Mouse (Mus musculus) limb, embryonic 10.5 days (tissue): ENCODE results near the gene Pdlim5. TPM values are rescaled to one million over a fixed set of nuclear protein-coding genes. Genes with fewer than 3 reads are reported as not detected.
"Not testable (repeated sequence)": the region's sequence is repeated elsewhere in the genome, so short reads cannot be mapped to it uniquely, and the experiment has no call there.

Experiments used
- DNase-seq: peaks from one replicate; pipeline ENCODE4 v3.0.0-alpha.2; 2017; ENCODE audit warnings: low spot score
- H3K27ac ChIP-seq: fragments of 300-500 bp; sonication (generic); 2 replicates; pipeline ENCODE4 v1.5.1; 2016; ENCODE audit warnings: mild to moderate bottlenecking
- H3K27me3 ChIP-seq: fragments of 300-500 bp; sonication (generic); 2 replicates; pipeline ENCODE4 v1.6.1; 2016; ENCODE audit warnings: low read depth, mild to moderate bottlenecking; ENCODE audit not compliant: poor library complexity, severe bottlenecking
- H3K36me3 ChIP-seq: fragments of 300-500 bp; sonication (generic); 2 replicates; pipeline ENCODE4 v1.6.1; 2016; ENCODE audit warnings: mild to moderate bottlenecking, moderate library complexity
- H3K4me1 ChIP-seq: fragments of 300-500 bp; sonication (generic); 2 replicates; pipeline ENCODE4 v1.6.1; 2016
- H3K4me3 ChIP-seq: fragments of 300-500 bp; sonication (generic); 2 replicates; pipeline ENCODE4 v1.5.1; 2016; ENCODE audit warnings: mild to moderate bottlenecking, moderate library complexity
- H3K9me3 ChIP-seq: fragments of 300-500 bp; sonication (generic); replicated peaks from 2 replicates; pipeline ENCODE4 v1.6.1; 2016; ENCODE audit warnings: mild to moderate bottlenecking
- WGBS: fragments of 180-500 bp; shearing (Covaris S2); methylation state at CpG from one replicate; pipeline ENCODE4 v1.1.7; 2016; 5-methylcytosine and 5-hydroxymethylcytosine counted together
- polyA plus RNA-seq: library from polyadenylated mRNA; unstranded; fragments of >200 nt; fragmentation: Nextera tagmentation; extraction: Ambion mirVana; gene quantifications from 2 replicates; pipeline ENCODE4 v1.2.1, GENCODE M21; 2016

The Pdlim5 gene
- polyA plus RNA-seq, 1 experiment from 2014 or later = 14.1 TPM

GRCm38 (mm10) chr3:142222471-142223103 is 172.9 kb downstream of the Pdlim5 start:
- DNase-seq = peak; percentile 26
- H3K4me3 ChIP-seq = no peak overlapping the region
- H3K27ac ChIP-seq = no peak overlapping the region
- H3K36me3 ChIP-seq = no peaks in the 10 kb centered on the region
- 85% methylated on average over 7 of the region's 7 CpGs for WGBS
- H3K9me3 ChIP-seq = no peaks in the 10 kb centered on the region
- H3K27me3 ChIP-seq = peaks cover 71% of the 10 kb centered on the region
- peaks cover 31% of the 10 kb centered on the region for H3K4me1 ChIP-seq

- peaks cover 18% of the 10 kb centered on the region for H3K4me1 ChIP-seq
- H3K9me3 ChIP-seq = no peaks in the 10 kb centered on the region
- H3K4me3 ChIP-seq = no peak overlapping the region
- H3K27me3 ChIP-seq = peaks cover 74% of the 10 kb centered on the region
- DNase-seq = no peak
- no peak overlapping the region for H3K27ac ChIP-seq
- 80% methylated on average over 9 of the region's 9 CpGs for WGBS
- H3K36me3 ChIP-seq = no peaks in the 10 kb centered on the region
Measured at GRCm38 (mm10) chr3:142219910-142220309, 175.6 kb downstream of the Pdlim5 start.

GRCm38 (mm10) chr3:142212821-142213220 is 182.7 kb downstream of the Pdlim5 start:
- 16% methylated on average over 2 of the region's 2 CpGs for WGBS
- no peak overlapping the region for H3K4me3 ChIP-seq
- H3K27me3 ChIP-seq = peaks cover 48% of the 10 kb centered on the region
- DNase-seq = no peak
- peaks cover 25% of the 10 kb centered on the region for H3K4me1 ChIP-seq
- no peaks in the 10 kb centered on the region for H3K36me3 ChIP-seq
- H3K9me3 ChIP-seq = no peaks in the 10 kb centered on the region
- no peak overlapping the region for H3K27ac ChIP-seq

- Histone ChIP-seq H3K4me3 (no peak overlapping the region), H3K27ac (no peak overlapping the region), H3K27me3 (peaks cover 49% of the 10 kb centered on the region), H3K36me3 (no peaks in the 10 kb centered on the region), H3K9me3 (no peaks in the 10 kb centered on the region), H3K4me1 (peaks cover 25% of the 10 kb centered on the region)
- WGBS = 40% methylated on average over 3 of the region's 3 CpGs
- no peak for DNase-seq
Measured at GRCm38 (mm10) chr3:142212186-142212585, 183.3 kb downstream of the Pdlim5 start.

- H3K4me1 ChIP-seq = peaks cover 38% of the 10 kb centered on the region
- H3K4me3 ChIP-seq = no peak overlapping the region
- no peak for DNase-seq
- no peaks in the 10 kb centered on the region for H3K9me3 ChIP-seq
- 70% methylated on average over 6 of the region's 6 CpGs for WGBS
- peaks cover 37% of the 10 kb centered on the region for H3K27me3 ChIP-seq
- H3K36me3 ChIP-seq = no peaks in the 10 kb centered on the region
- H3K27ac ChIP-seq = no peak overlapping the region
Measured at GRCm38 (mm10) chr3:142209981-142210380, 185.5 kb downstream of the Pdlim5 start.

- peaks cover 38% of the 10 kb centered on the region for H3K4me1 ChIP-seq
- WGBS = 92% methylated on average over 11 of the region's 11 CpGs
- H3K27ac ChIP-seq = no peak overlapping the region
- H3K36me3 ChIP-seq = no peaks in the 10 kb centered on the region
- no peak overlapping the region for H3K4me3 ChIP-seq
- peaks cover 41% of the 10 kb centered on the region for H3K27me3 ChIP-seq
- DNase-seq = no peak
- H3K9me3 ChIP-seq = no peaks in the 10 kb centered on the region
Measured at GRCm38 (mm10) chr3:142209057-142209456, 186.4 kb downstream of the Pdlim5 start.

GRCm38 (mm10) chr3:142207488-142207887 is 188.0 kb downstream of the Pdlim5 start:
- Histone ChIP-seq H3K36me3 (no peaks in the 10 kb centered on the region), H3K27me3 (peaks cover 41% of the 10 kb centered on the region), H3K27ac (no peak overlapping the region), H3K4me1 (peaks cover 32% of the 10 kb centered on the region), H3K9me3 (no peaks in the 10 kb centered on the region), H3K4me3 (no peak overlapping the region)
- WGBS = 92% methylated on average over 6 of the region's 6 CpGs
- DNase-seq = no peak

- H3K9me3 ChIP-seq = no peaks in the 10 kb centered on the region
- peaks cover 22% of the 10 kb centered on the region for H3K4me1 ChIP-seq
- H3K27ac ChIP-seq = no peak overlapping the region
- no peak for DNase-seq
- no peaks in the 10 kb centered on the region for H3K36me3 ChIP-seq
- WGBS = 51% methylated on average over 3 of the region's 3 CpGs
- peaks cover 41% of the 10 kb centered on the region for H3K27me3 ChIP-seq
- no peak overlapping the region for H3K4me3 ChIP-seq
Measured at GRCm38 (mm10) chr3:142206316-142206715, 189.2 kb downstream of the Pdlim5 start.

- Histone ChIP-seq H3K4me3 (no peak overlapping the region), H3K27me3 (no peaks in the 10 kb centered on the region), H3K9me3 (no peaks in the 10 kb centered on the region), H3K27ac (no peak overlapping the region), H3K4me1 (no peaks in the 10 kb centered on the region), H3K36me3 (no peaks in the 10 kb centered on the region)
- DNase-seq = no peak
- 84% methylated on average over 8 of the region's 8 CpGs for whole genome bisulfite sequencing
Measured at GRCm38 (mm10) chr3:142196142-142196541, 199.4 kb downstream of the Pdlim5 start.

GRCm38 (mm10) chr3:142191627-142192026 is 203.9 kb downstream of the Pdlim5 start:
- H3K27me3 ChIP-seq, H3K36me3 ChIP-seq, H3K4me3 ChIP-seq, H3K4me1 ChIP-seq, H3K9me3 ChIP-seq, H3K27ac ChIP-seq, DNase-seq: not testable (repeated sequence)

Other genes starting within 250 kb of the Pdlim5 start
- gene Bmpr1b, start 226.3 kb downstream of the Pdlim5 start, polyA plus RNA-seq = 5.1 and 7.2 TPM in 2 replicates
- 0.04 TPM in 1 of 2 replicates, not detected in the other for gene Gbp5, start 98.3 kb upstream of the Pdlim5 start, polyA plus RNA-seq
- 0.72 and 1.4 TPM in 2 replicates for gene Gbp7, start 134.6 kb upstream of the Pdlim5 start, polyA plus RNA-seq
- 0.15 and 0.31 TPM in 2 replicates for gene Gbp3, start 164.3 kb upstream of the Pdlim5 start, polyA plus RNA-seq
- gene Gbp2b, start 199.2 kb upstream of the Pdlim5 start, polyA plus RNA-seq = not detected in 2 replicates
- 0.16 TPM in 1 of 2 replicates, not detected in the other for gene Gbp2, start 224.9 kb upstream of the Pdlim5 start, polyA plus RNA-seq